Mouse (Mus musculus): Measurements from ENCODE around the gene Clcf1. TPM values are rescaled to one million over a fixed set of nuclear protein-coding genes. Genes with fewer than 3 reads are reported as not detected.
A peak's percentile ranks its signal among the peaks of the same experiment; 100 is the strongest.

Clcf1 gene
- polyA plus RNA-seq, 1 experiment from 2014 or later, result 0.49 TPM

DNA sequence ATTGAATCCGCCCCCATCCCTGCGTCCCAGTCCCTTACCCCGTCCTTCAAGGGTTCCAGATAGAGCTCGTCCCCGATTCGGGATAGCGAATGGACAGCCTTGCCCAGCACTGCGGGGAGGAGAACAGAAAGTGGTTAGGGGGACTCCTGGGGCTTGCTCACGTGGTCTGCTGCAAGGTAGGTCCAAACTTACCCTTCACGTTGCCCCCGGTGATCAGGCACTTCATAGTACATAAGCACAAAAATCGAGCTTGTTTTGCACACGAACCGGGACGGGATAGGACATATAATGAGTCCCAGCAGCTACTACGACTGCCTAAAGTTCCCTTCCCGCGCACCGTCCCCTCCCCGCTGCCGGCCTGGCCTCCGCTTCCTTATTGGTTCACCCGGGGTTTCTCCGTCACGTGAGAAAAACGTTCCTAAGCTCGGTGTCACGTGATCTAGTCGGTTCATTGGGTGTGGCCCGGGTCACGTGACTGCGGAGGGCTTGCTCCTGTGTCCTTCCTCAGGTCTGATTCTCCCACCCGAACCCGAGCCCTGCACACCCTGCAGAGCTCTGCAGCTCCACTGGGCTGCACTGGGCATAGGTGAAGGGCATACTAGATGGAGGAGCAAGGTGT lies 12.6 kb upstream of the Clcf1 start, which contains the start of gene Rad9a:
Gene Rad9a (minus strand): TSS at position 372 of the 619 bp plus-strand sequence.
- peaks cover 7% of the 10 kb centered on the region; the same call in 1 of the 2 replicates for H3K36me3 ChIP-seq (ENCODE audit: control insufficient read depth, insufficient read depth)
- H3K4me1 ChIP-seq (replicated peaks; ENCODE audit: control insufficient read depth, insufficient read depth, low read length), result peaks cover 27% of the 10 kb centered on the region
- ATAC-seq, result peak; percentile 88
- peak within 1 kb of the TSS; percentile 74 for H3K4me3 ChIP-seq (replicated peaks; ENCODE audit: low read length)
- under 1% methylated on average over 34 of the region's 34 CpGs for WGBS
- H3K9me3 ChIP-seq (ENCODE audit: control insufficient read depth, low read length), result no peaks in the 10 kb centered on the region
- peak within 1 kb of the TSS; percentile 82 for H3K4me2 ChIP-seq (ENCODE audit: low read length)
- no peak within 1 kb of the TSS for H3K27ac ChIP-seq (ENCODE audit: low read length)
- peak within 1 kb of the TSS; percentile 67 for H3K9ac ChIP-seq (replicated peaks; ENCODE audit: low read depth, low read length)
- H3K27me3 ChIP-seq (replicated peaks; ENCODE audit: control insufficient read depth, insufficient read depth, low read length), result peaks cover 2% of the 10 kb centered on the region; the same call in 1 of the 2 replicates

DNA sequence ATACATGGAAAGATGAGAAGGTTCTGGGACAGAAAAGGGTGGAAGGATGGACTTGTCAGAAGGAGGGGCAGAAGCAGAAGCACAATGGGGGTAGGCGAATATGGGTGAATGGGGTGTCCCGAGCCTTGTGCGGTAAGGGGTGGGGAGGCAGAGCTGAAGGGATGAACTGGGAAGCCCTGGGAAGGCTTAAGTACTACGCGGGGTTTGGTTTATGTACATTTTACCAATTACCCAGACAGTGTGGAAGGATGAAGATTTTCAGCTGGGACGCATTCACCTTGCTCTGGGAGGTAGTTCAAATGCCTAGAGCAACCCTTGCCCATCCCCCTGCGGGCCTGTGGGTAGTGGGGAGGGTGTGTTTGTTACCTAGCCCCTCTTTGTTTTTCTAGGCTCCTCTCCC lies 11.9 kb upstream of the Clcf1 start:
- H3K36me3 ChIP-seq (ENCODE audit: control insufficient read depth, insufficient read depth), result no peaks in the 10 kb centered on the region
- peaks cover 23% of the 10 kb centered on the region for H3K4me1 ChIP-seq (replicated peaks; ENCODE audit: control insufficient read depth, insufficient read depth, low read length)
- peaks cover 2% of the 10 kb centered on the region; the same call in 1 of the 2 replicates for H3K27me3 ChIP-seq (replicated peaks; ENCODE audit: control insufficient read depth, insufficient read depth, low read length)
- no peak overlapping the region for H3K27ac ChIP-seq (ENCODE audit: low read length)
- 26% methylated on average over 7 of the region's 7 CpGs for WGBS
- no peaks in the 10 kb centered on the region for H3K9me3 ChIP-seq (ENCODE audit: control insufficient read depth, low read length)
- H3K9ac ChIP-seq (replicated peaks; ENCODE audit: low read depth, low read length), result peak overlapping the region; percentile 67
- 0 out of 2 replicates have a peak, but pooled peaks have one; percentile 8 for ATAC-seq
- peak overlapping the region; percentile 74 for H3K4me3 ChIP-seq (replicated peaks; ENCODE audit: low read length)
- peak overlapping the region; percentile 82 for H3K4me2 ChIP-seq (ENCODE audit: low read length)

DNA sequence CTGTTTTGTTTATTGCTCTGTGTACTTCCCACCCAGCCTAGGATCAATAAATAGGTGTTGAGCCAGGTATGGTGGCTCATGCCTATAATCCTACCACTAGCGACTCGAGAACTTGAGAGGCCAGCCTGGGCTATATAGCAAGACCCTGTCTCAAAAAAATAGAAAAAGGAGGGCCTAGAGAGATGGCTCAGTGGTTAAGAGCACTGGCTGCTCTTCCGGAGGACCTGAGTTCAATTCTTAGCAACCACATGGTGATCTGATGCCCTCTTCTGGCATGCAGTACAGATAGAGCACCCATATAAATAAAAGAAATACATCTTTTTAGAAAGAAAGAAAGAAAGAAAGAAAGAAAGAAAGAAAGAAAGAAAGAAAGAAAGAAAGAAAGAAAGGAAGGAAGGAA lies 10.9 kb upstream of the Clcf1 start:
- H3K27me3 ChIP-seq (replicated peaks; ENCODE audit: control insufficient read depth, insufficient read depth, low read length), result peaks cover 2% of the 10 kb centered on the region; the same call in 1 of the 2 replicates
- no peak for ATAC-seq
- WGBS, result 64% methylated on average over 3 of the region's 3 CpGs

DNA sequence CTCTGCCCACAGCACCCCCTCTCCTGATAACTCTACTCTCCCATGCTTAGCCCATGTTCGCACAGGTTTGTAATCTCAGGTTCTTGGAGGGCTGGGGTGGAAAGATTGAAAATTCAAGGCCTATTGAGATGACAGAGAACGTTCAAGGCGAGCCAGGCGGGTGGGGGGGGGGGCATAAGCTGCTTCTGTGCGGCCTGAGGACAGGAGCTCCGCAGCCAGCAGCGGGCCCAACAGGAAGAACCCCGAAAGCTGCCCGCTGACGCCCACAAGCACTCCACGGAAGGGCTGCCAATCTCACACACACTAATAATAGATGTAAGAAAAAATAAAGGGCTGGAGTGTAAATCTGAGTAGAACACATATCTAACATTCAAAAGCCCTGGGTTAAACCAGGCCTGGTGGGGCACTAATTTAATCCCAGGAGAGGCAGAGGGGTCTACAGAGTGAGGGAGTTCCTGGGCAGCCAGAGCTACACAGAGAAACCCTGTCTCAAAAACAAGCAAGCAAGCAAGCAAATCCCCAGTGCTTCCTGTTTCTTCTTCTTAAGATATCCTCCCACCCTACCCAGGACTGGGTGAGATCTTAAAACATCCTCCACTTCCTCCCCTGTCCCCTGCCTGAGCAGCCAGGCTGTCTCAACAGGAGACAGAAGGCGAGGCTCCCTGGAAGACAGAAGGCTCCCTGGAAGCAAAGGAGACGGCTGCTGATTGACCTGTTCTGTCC lies 10.3 kb upstream of the Clcf1 start:
- peaks cover 2% of the 10 kb centered on the region; the same call in 1 of the 2 replicates for H3K27me3 ChIP-seq (replicated peaks; ENCODE audit: control insufficient read depth, insufficient read depth, low read length)
- H3K9ac ChIP-seq (replicated peaks; ENCODE audit: low read depth, low read length), result no peak overlapping the region
- 62% methylated on average over 13 of the region's 13 CpGs for WGBS
- no peak overlapping the region for H3K27ac ChIP-seq (ENCODE audit: low read length)
- H3K4me2 ChIP-seq (ENCODE audit: low read length), result no peak overlapping the region
- no peak for ATAC-seq
- no peak overlapping the region for H3K4me3 ChIP-seq (replicated peaks; ENCODE audit: low read length)
- no peaks in the 10 kb centered on the region for H3K9me3 ChIP-seq (ENCODE audit: control insufficient read depth, low read length)
- H3K4me1 ChIP-seq (replicated peaks; ENCODE audit: control insufficient read depth, insufficient read depth, low read length), result peaks cover 23% of the 10 kb centered on the region
- no peaks in the 10 kb centered on the region for H3K36me3 ChIP-seq (ENCODE audit: control insufficient read depth, insufficient read depth)

More for the DNA sequence above, 10.9 kb upstream of the Clcf1 start:
- Histone ChIP-seq H3K4me3 (replicated peaks; ENCODE audit: low read length) (no peak overlapping the region), H3K36me3 (ENCODE audit: control insufficient read depth, insufficient read depth) (no peaks in the 10 kb centered on the region), H3K27ac (ENCODE audit: low read length) (no peak overlapping the region), H3K9ac (replicated peaks; ENCODE audit: low read depth, low read length) (no peak overlapping the region), H3K4me2 (ENCODE audit: low read length) (no peak overlapping the region), H3K9me3 (ENCODE audit: control insufficient read depth, low read length) (no peaks in the 10 kb centered on the region), H3K4me1 (replicated peaks; ENCODE audit: control insufficient read depth, insufficient read depth, low read length) (peaks cover 23% of the 10 kb centered on the region)

DNA sequence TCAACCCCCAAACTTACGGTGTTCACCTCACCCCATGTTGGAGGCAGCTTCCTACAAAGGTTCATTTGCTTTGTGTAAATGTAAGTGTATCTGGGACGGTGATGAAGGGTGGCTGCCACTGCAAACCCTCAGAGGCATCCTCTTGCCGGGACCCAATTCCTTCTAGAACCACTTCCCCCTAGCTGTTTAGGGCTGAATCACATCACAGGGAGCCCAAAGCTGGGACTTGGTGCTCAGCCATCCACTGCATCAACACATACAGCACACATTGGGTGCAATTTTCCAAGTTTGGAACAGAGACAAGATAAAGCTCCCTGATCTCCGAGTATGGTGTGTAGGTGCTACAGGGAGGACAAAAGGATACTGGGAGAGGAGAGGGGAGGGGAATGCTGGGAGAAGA lies 9.1 kb upstream of the Clcf1 start:
- Histone ChIP-seq H3K4me3 (replicated peaks; ENCODE audit: low read length) (no peak overlapping the region), H3K36me3 (ENCODE audit: control insufficient read depth, insufficient read depth) (no peaks in the 10 kb centered on the region), H3K9me3 (ENCODE audit: control insufficient read depth, low read length) (no peaks in the 10 kb centered on the region), H3K27me3 (replicated peaks; ENCODE audit: control insufficient read depth, insufficient read depth, low read length) (peaks cover 2% of the 10 kb centered on the region; the same call in 1 of the 2 replicates), H3K4me1 (replicated peaks; ENCODE audit: control insufficient read depth, insufficient read depth, low read length) (peaks cover 23% of the 10 kb centered on the region), H3K27ac (ENCODE audit: low read length) (no peak overlapping the region), H3K9ac (replicated peaks; ENCODE audit: low read depth, low read length) (no peak overlapping the region), H3K4me2 (ENCODE audit: low read length) (no peak overlapping the region)
- no peak for ATAC-seq
- WGBS, result 59% methylated on average over 4 of the region's 4 CpGs

DNA sequence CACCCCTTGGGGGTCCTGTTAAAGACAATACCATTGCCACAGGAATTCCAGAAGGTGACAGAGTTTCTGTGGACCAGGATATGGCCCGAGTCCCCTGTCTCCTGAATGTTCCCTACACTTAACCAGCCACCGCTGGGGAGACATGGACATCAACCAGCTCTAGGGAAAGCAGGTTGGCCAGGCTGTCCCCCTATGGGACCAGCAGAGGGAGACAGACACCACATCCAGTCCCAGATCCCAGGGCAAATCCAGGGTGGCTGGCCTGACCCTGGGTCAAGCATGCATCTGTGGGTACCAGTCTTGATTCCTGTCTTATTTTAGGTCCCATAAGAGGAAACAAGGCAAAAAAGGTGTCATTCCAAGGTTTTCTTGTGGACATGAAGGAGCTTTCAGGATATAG lies 7.1 kb upstream of the Clcf1 start:
- no peaks in the 10 kb centered on the region for H3K36me3 ChIP-seq (ENCODE audit: control insufficient read depth, insufficient read depth)
- peaks cover 2% of the 10 kb centered on the region; the same call in 1 of the 2 replicates for H3K27me3 ChIP-seq (replicated peaks; ENCODE audit: control insufficient read depth, insufficient read depth, low read length)
- H3K9me3 ChIP-seq (ENCODE audit: control insufficient read depth, low read length), result no peaks in the 10 kb centered on the region
- 0% methylated on average over 2 of the region's 2 CpGs for WGBS
- no peak overlapping the region for H3K4me3 ChIP-seq (replicated peaks; ENCODE audit: low read length)
- ATAC-seq, result no peak
- H3K4me2 ChIP-seq (ENCODE audit: low read length), result no peak overlapping the region
- H3K27ac ChIP-seq (ENCODE audit: low read length), result no peak overlapping the region
- peaks cover 6% of the 10 kb centered on the region for H3K4me1 ChIP-seq (replicated peaks; ENCODE audit: control insufficient read depth, insufficient read depth, low read length)
- H3K9ac ChIP-seq (replicated peaks; ENCODE audit: low read depth, low read length), result no peak overlapping the region

DNA sequence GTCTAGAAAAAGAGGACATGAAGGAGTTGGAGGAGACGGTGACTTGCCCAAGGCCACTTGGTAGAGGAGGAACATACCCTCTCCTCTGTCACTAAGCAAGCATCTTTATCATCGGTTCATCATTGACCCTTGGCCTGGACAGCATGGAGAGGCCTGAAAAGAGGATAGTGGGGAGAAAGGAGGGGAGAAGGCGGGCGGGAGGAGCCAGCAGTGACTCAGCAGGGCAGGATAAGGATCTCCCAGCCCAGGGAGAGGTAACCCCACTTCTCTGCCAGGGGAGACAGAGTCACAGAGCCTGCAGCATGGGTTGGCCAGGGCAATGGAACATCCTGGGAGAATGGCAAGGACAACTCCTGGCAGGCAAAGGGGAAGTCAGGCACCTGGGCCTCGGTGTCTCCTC lies 5.5 kb upstream of the Clcf1 start:
- H3K4me3 ChIP-seq (replicated peaks; ENCODE audit: low read length), result no peak overlapping the region
- peaks cover 10% of the 10 kb centered on the region for H3K27me3 ChIP-seq (replicated peaks; ENCODE audit: control insufficient read depth, insufficient read depth, low read length)
- no peak overlapping the region for H3K9ac ChIP-seq (replicated peaks; ENCODE audit: low read depth, low read length)
- no peak for ATAC-seq
- H3K36me3 ChIP-seq (ENCODE audit: control insufficient read depth, insufficient read depth), result no peaks in the 10 kb centered on the region
- H3K4me1 ChIP-seq (replicated peaks; ENCODE audit: control insufficient read depth, insufficient read depth, low read length), result no peaks in the 10 kb centered on the region
- no peak overlapping the region for H3K27ac ChIP-seq (ENCODE audit: low read length)
- WGBS, result 77% methylated on average over 5 of the region's 5 CpGs
- no peak overlapping the region for H3K4me2 ChIP-seq (ENCODE audit: low read length)
- no peaks in the 10 kb centered on the region for H3K9me3 ChIP-seq (ENCODE audit: control insufficient read depth, low read length)

DNA sequence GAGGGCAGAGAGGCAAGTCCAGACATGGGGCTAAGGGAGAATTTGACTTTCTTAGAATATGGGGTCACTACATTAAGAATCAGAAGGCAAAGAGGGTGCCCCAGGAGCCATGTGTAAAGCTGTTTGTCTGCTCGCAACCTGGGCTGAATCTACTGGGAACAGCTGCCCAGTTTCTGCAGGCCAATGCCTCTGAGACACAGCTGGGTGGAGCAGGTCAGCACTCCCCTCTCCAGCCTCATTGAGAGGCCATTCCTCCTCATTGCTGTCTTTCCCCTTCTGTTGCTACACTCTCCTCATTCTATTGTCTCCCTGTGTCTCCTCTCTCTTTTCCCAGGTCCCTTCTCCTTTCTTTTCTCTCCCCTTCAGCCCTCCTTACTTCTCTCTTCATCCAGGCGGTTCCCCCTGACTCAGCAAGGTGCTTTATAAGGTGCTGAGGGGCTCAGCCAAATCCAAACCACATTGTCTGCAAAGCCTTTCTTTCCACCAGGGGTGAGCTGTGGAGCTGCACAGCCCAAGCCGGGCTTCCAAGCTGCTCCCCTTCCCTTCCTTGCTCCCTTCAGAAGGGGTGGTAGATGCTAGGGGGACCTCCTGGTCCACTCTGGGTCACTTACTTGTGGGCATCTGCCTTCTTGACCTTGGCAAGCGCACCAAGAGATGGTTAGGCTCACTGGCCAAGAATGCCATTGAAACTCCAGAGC lies 2.0 kb upstream of the Clcf1 start:
- no peak overlapping the region for H3K9ac ChIP-seq (replicated peaks; ENCODE audit: low read depth, low read length)
- no peak for ATAC-seq
- WGBS, result 17% methylated on average over 4 of the region's 4 CpGs
- no peak overlapping the region for H3K4me3 ChIP-seq (replicated peaks; ENCODE audit: low read length)
- no peak overlapping the region for H3K27ac ChIP-seq (ENCODE audit: low read length)
- no peak overlapping the region for H3K4me2 ChIP-seq (ENCODE audit: low read length)
- peaks cover 17% of the 10 kb centered on the region for H3K27me3 ChIP-seq (replicated peaks; ENCODE audit: control insufficient read depth, insufficient read depth, low read length)
- no peaks in the 10 kb centered on the region for H3K9me3 ChIP-seq (ENCODE audit: control insufficient read depth, low read length)
- peaks cover 17% of the 10 kb centered on the region for H3K4me1 ChIP-seq (replicated peaks; ENCODE audit: control insufficient read depth, insufficient read depth, low read length)
- no peaks in the 10 kb centered on the region for H3K36me3 ChIP-seq (ENCODE audit: control insufficient read depth, insufficient read depth)

DNA sequence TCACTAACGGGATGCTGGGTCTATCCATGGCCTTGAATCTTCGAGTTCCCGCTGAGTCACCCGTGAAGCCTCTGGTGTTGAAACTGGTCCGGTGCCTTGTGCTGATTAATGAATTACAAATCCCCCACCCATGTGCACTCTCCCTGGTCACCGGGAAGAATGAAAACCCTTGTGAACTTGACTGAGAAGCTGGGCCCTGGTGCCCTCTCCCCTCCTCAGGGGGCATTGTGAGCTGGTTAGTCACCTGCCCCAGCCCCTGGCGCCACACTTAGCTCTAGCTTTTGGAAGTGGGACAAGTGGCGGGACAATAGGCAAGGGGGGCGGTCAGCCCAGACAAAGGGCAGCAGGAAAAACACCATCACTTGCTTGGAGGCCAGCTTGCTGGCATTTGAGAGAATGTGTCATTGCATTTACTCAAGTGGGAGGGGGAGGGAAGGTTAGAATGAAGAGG lies 489 bp upstream of the Clcf1 start:
- no peak overlapping the region for H3K27ac ChIP-seq (ENCODE audit: low read length)
- H3K4me1 ChIP-seq (replicated peaks; ENCODE audit: control insufficient read depth, insufficient read depth, low read length), result peaks cover 17% of the 10 kb centered on the region
- 8% methylated on average over 9 of the region's 9 CpGs for WGBS
- no peaks in the 10 kb centered on the region for H3K9me3 ChIP-seq (ENCODE audit: control insufficient read depth, low read length)
- no peak for ATAC-seq
- no peaks in the 10 kb centered on the region for H3K36me3 ChIP-seq (ENCODE audit: control insufficient read depth, insufficient read depth)
- no peak overlapping the region for H3K9ac ChIP-seq (replicated peaks; ENCODE audit: low read depth, low read length)
- H3K4me3 ChIP-seq (replicated peaks; ENCODE audit: low read length), result no peak overlapping the region
- peaks cover 20% of the 10 kb centered on the region for H3K27me3 ChIP-seq (replicated peaks; ENCODE audit: control insufficient read depth, insufficient read depth, low read length)
- no peak overlapping the region for H3K4me2 ChIP-seq (ENCODE audit: low read length)
